Mouse (Mus musculus): Measurements from ENCODE around the gene Hspa5. TPM values are rescaled to one million over a fixed set of nuclear protein-coding genes. Genes with fewer than 3 reads are reported as not detected.
"Not testable (repeated sequence)": the region's sequence is repeated elsewhere in the genome, so short reads cannot be mapped to it uniquely, and the experiment has no call there.

The Hspa5 gene
- polyA plus RNA-seq, 1 experiment from 2014 or later: 846 TPM

- Histone ChIP-seq H3K9ac (ENCODE audit: low read length) (no peak overlapping the region), H3K27ac (ENCODE audit: low read depth, low read length) (no peak overlapping the region), H3K9me3 (ENCODE audit: control insufficient read depth, low read length) (no peaks in the 10 kb centered on the region), H3K27me3 (ENCODE audit: control insufficient read depth, insufficient read depth, low read length) (no peaks in the 10 kb centered on the region), H3K4me2 (no peak overlapping the region), H3K4me1 (ENCODE audit: control insufficient read depth, insufficient read depth, low read length) (no peaks in the 10 kb centered on the region), H3K4me3 (ENCODE audit: low read depth, low read length) (no peak overlapping the region), H3K36me3 (ENCODE audit: control insufficient read depth, insufficient read depth, low read length) (peaks cover 15% of the 10 kb centered on the region; the same call in 1 of the 2 replicates)
- DNase-seq (ENCODE audit: low spot score, missing footprints) (no peak), ATAC-seq (ENCODE audit: low FRiP score) (no peak)
- 97% methylated on average over 3 of the region's 3 CpGs for WGBS
These were observed 39.0 kb downstream of the Hspa5 start for GRCm38 (mm10) chr2:34810775-34811174.

DNA sequence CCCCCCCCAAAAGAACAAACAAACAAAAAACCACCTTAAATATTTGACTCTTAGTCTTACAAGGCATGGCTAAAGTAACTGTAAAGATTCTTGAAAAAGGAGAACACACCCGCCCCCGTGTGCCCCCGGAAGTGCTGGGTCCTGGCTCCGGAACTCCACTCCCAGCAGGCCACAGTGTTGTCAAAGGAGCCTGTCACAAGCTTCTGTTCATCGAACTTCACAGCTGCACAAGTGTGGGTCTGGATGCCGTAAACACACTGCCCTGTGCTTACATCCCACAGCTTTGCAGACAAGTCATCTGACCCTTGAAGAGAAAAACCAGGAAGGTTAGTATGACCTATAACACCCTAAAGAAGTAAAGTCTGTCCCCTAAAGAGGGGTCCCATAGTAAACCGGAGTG is 40.9 kb downstream of the Hspa5 start:
- Histone ChIP-seq H3K9ac (ENCODE audit: low read length) (no peak overlapping the region), H3K36me3 (ENCODE audit: control insufficient read depth, insufficient read depth, low read length) (peaks cover 15% of the 10 kb centered on the region; the same call in 1 of the 2 replicates), H3K4me3 (ENCODE audit: low read depth, low read length) (no peak overlapping the region), H3K4me1 (ENCODE audit: control insufficient read depth, insufficient read depth, low read length) (no peaks in the 10 kb centered on the region), H3K9me3 (ENCODE audit: control insufficient read depth, low read length) (no peaks in the 10 kb centered on the region), H3K4me2 (no peak overlapping the region), H3K27me3 (ENCODE audit: control insufficient read depth, insufficient read depth, low read length) (no peaks in the 10 kb centered on the region), H3K27ac (ENCODE audit: low read depth, low read length) (no peak overlapping the region)
- WGBS: 90% methylated on average over 7 of the region's 7 CpGs
- no peak for ATAC-seq (ENCODE audit: low FRiP score)
- no peak for DNase-seq (ENCODE audit: low spot score, missing footprints)

- not testable (repeated sequence) for H3K4me3 ChIP-seq (ENCODE audit: low read depth, low read length); H3K27ac ChIP-seq (ENCODE audit: low read depth, low read length); H3K9me3 ChIP-seq (ENCODE audit: control insufficient read depth, low read length); ATAC-seq (ENCODE audit: low FRiP score); DNase-seq (ENCODE audit: low spot score, missing footprints); H3K9ac ChIP-seq (ENCODE audit: low read length); H3K27me3 ChIP-seq (ENCODE audit: control insufficient read depth, insufficient read depth, low read length); H3K4me2 ChIP-seq; H3K4me1 ChIP-seq (ENCODE audit: control insufficient read depth, insufficient read depth, low read length)
- H3K36me3 ChIP-seq (ENCODE audit: control insufficient read depth, insufficient read depth, low read length): peaks cover 14% of the 10 kb centered on the region; the same call in 1 of the 2 replicates
- 94% methylated on average over 2 of the region's 2 CpGs for WGBS
These were observed 44.1 kb downstream of the Hspa5 start for GRCm38 (mm10) chr2:34815893-34816292.

GRCm38 (mm10) chr2:34818492-34818891 is 46.7 kb downstream of the Hspa5 start:
- H3K27ac ChIP-seq (ENCODE audit: low read depth, low read length): no peak overlapping the region
- H3K9me3 ChIP-seq (ENCODE audit: control insufficient read depth, low read length): no peaks in the 10 kb centered on the region
- DNase-seq (ENCODE audit: low spot score, missing footprints): no peak
- WGBS: 90% methylated on average over 2 of the region's 2 CpGs
- no peak overlapping the region for H3K4me3 ChIP-seq (ENCODE audit: low read depth, low read length)
- H3K4me1 ChIP-seq (ENCODE audit: control insufficient read depth, insufficient read depth, low read length): no peaks in the 10 kb centered on the region
- H3K27me3 ChIP-seq (ENCODE audit: control insufficient read depth, insufficient read depth, low read length): no peaks in the 10 kb centered on the region
- H3K4me2 ChIP-seq: no peak overlapping the region
- H3K36me3 ChIP-seq (ENCODE audit: control insufficient read depth, insufficient read depth, low read length): peaks cover 11% of the 10 kb centered on the region; the same call in 1 of the 2 replicates
- no peak overlapping the region for H3K9ac ChIP-seq (ENCODE audit: low read length)
- no peak for ATAC-seq (ENCODE audit: low FRiP score)

DNA sequence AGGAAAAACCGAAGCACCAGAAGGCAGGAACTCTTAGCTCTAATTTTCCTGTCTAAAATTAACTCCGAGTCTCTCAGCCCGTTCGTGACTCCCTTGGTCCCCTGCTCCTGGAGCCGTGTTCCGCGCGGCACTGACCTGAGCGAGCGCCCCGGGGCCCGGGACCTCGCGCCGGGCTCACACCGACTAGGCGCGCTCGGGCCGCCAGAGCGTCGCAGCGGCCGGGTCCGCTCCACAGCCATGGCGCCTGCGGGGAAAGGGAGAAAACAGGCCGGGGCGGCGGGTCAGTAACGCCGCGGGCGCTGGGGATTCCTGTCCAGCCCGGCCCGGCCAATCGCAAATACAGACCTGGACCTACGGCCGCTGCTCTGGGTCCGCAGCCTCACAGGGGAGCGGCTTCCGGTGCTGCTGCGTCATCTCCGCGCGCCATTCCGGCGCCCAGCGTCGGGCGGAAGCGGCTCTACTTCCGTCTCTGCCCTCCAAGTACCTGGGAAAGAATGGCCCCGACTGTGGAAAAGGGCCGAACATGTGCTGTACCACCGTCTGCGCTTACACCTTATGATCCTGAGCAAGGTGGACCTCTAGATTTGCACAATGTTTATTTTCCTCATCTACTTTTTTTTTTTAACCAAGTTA is 54.2 kb downstream of the Hspa5 start, which contains the start of gene Fbxw2:
Gene Fbxw2 (minus strand): TSS at position 485 of the 633 bp plus-strand sequence.
- no peaks in the 10 kb centered on the region for H3K27me3 ChIP-seq (ENCODE audit: control insufficient read depth, insufficient read depth, low read length)
- WGBS: under 1% methylated on average over 55 of the region's 57 CpGs
- peak; percentile 99 for ATAC-seq (ENCODE audit: low FRiP score)

DNA sequence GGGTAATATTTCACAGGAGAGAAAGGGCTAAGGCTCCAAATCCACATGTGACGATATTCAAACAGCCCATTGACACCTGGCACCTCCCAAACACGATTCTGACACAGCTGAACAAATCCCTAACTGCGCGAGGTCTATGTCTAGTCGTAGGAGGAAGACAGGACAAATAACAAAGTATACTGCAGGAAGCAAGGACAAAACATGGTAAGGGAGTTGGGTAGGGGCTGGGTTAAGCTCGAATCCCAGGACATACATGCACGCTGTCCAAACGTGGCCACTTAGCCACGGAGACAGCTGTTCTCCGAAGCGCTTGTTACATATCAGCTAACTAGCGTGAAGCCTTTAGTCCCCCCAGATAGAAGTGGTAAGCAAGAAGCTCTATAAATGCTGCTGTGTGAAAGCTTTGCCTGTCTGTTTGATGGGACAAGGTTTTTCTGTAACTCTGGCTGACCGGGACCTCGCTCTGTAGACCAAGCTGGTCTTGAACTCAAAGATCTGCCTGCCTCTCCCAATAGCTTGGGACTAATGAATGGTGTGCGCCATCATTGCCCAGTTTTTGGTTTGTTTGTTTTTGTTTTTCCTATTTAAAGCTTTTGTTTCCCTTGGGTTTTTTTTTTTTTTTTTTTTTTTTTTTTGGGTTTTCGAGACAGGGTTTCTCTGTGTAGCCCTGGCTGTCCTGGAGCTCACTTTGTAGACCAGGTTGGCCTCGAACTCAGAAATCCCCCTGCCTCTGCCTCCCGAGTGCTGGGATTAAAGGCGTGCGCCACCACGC is 54.9 kb downstream of the Hspa5 start:
- ATAC-seq (ENCODE audit: low FRiP score) (peak; percentile 40; the same call in 1 of the 2 replicates), DNase-seq (ENCODE audit: low spot score, missing footprints) (peak; percentile 87)
- Histone ChIP-seq H3K9me3 (ENCODE audit: control insufficient read depth, low read length) (no peaks in the 10 kb centered on the region), H3K4me1 (ENCODE audit: control insufficient read depth, insufficient read depth, low read length) (peaks cover 11% of the 10 kb centered on the region; the same call in 1 of the 2 replicates), H3K4me3 (ENCODE audit: low read depth, low read length) (peak overlapping the region; percentile 97), H3K36me3 (ENCODE audit: control insufficient read depth, insufficient read depth, low read length) (no peaks in the 10 kb centered on the region), H3K27ac (ENCODE audit: low read depth, low read length) (no peak overlapping the region), H3K9ac (ENCODE audit: low read length) (peak overlapping the region; percentile 94), H3K27me3 (ENCODE audit: control insufficient read depth, insufficient read depth, low read length) (no peaks in the 10 kb centered on the region), H3K4me2 (peak overlapping the region; percentile 90)
- WGBS: 33% methylated on average over 20 of the region's 21 CpGs

More for the DNA sequence above, 54.2 kb downstream of the Hspa5 start, which contains the start of gene Fbxw2:
- H3K27ac ChIP-seq (ENCODE audit: low read depth, low read length): peak within 1 kb of the TSS; percentile 80
- H3K4me1 ChIP-seq (ENCODE audit: control insufficient read depth, insufficient read depth, low read length): peaks cover 11% of the 10 kb centered on the region; the same call in 1 of the 2 replicates
- no peaks in the 10 kb centered on the region for H3K9me3 ChIP-seq (ENCODE audit: control insufficient read depth, low read length)
- peak within 1 kb of the TSS; percentile 97 for H3K4me3 ChIP-seq (ENCODE audit: low read depth, low read length)
- H3K9ac ChIP-seq (ENCODE audit: low read length): peak within 1 kb of the TSS; percentile 94
- peak; percentile 100 for DNase-seq (ENCODE audit: low spot score, missing footprints)
- no peaks in the 10 kb centered on the region for H3K36me3 ChIP-seq (ENCODE audit: control insufficient read depth, insufficient read depth, low read length)
- peak within 1 kb of the TSS; percentile 90 for H3K4me2 ChIP-seq

Other genes with a start within 250 kb of the Hspa5 start
- gene Gapvd1, start 16.7 kb upstream of the Hspa5 start, polyA plus RNA-seq (2014; fragmentation: Nextera tagmentation; extraction: Ambion mirVana): 102 and 104 TPM in 2 replicates
- gene Rabepk, start 27.9 kb downstream of the Hspa5 start, polyA plus RNA-seq (2014; fragmentation: Nextera tagmentation; extraction: Ambion mirVana): 28.8 and 31.3 TPM in 2 replicates
- gene Fbxw2, start 54.3 kb downstream of the Hspa5 start, polyA plus RNA-seq (2014; fragmentation: Nextera tagmentation; extraction: Ambion mirVana): 63.7 and 66.8 TPM in 2 replicates
- gene Gm34653, start 61.0 kb downstream of the Hspa5 start, polyA plus RNA-seq (2014; fragmentation: Nextera tagmentation; extraction: Ambion mirVana): not detected in 2 replicates
- 0.05 and 0.11 TPM in 2 replicates for gene Cutal, start 102.4 kb downstream of the Hspa5 start, polyA plus RNA-seq (2014; fragmentation: Nextera tagmentation; extraction: Ambion mirVana)
- gene Psmd5, start 103.0 kb downstream of the Hspa5 start, polyA plus RNA-seq (2014; fragmentation: Nextera tagmentation; extraction: Ambion mirVana): 122 and 129 TPM in 2 replicates
- gene Phf19, start 142.1 kb downstream of the Hspa5 start, polyA plus RNA-seq (2014; fragmentation: Nextera tagmentation; extraction: Ambion mirVana): 3.9 and 4.0 TPM in 2 replicates
- 0.32 and 0.34 TPM in 2 replicates for gene Traf1, start 189.8 kb downstream of the Hspa5 start, polyA plus RNA-seq (2014; fragmentation: Nextera tagmentation; extraction: Ambion mirVana)

Data from midbrain, embryonic 11.5 days (tissue).